Mouse (Mus musculus) thymus, postnatal 0 days (tissue): ENCODE measurements at regions not wholly inside any gene's neighbourhood (a gene's known extent, or its start where the extent isn't known, plus 50 kb on each side); places are given as distances from the start of the nearest gene placed in this dataset.

Experiments
- DNase-seq: peaks from one replicate; pipeline ENCODE4 v3.0.0-alpha.2; 2015; ENCODE audit warnings: low spot score

DNA sequence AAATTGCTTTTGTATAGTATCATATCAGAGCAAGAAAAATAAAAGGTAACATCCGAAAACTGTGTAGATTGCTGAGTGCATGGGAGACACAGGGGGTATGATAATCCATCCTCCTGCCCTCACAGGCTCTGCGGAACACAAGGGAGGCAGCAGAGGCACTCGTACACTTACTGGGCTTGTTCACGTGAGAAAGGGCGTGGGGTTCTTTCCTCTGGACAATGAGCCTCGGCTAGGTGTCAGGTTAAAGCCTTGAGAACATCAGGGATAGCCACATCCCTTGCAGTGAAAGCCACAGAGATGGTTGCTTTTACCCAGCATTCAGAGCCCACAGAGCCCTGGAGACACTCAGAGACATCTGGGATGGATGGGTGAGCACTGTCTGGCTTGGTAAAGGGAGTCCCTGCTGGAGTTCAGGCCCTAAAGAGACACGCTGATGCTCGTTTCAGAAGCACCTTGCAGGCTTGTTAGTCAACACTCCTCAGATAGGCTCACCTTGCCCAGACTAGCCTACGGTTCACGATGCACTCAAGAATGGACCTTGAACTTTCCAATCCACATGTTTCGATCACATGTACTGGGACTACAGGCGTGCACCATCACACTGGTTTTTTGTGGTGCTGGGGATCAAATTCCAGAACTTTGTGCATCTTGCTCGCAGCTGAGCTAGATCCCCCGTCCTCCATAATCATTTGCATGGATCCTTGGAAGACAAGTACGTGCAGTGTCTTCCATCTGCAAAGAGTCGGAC lies 83.5 kb upstream of the Spin1 start:
- no peak for DNase-seq

DNA sequence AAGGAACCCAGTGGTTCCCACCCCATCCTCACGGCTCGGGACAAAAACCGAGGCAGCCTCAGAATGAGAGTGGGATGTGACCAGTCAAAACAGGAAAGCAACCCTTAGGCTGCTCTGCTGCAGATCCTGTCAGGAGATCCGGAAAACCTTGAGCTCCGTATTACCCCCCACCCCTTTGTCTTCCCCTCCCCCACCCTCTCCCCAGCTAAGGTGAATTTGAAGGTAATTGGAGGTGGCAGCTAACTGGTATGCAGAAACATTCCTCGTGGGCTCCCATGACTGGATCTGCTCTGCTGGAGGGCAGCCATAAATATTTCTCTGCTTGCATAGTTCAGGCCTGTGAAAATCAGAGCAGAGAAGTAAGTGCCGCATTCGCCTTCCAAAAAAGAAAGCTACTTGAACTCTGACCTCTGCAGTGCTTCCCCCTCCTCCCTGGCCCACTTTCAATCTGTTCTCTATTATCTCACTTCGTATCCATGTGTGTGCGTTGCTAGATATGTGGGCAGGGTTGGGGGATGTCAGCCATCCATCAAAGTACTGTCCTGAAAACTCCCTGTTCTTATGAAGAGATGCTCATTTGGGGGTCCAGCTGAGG lies 82.9 kb upstream of the Spin1 start:
- DNase-seq: no peak

DNA sequence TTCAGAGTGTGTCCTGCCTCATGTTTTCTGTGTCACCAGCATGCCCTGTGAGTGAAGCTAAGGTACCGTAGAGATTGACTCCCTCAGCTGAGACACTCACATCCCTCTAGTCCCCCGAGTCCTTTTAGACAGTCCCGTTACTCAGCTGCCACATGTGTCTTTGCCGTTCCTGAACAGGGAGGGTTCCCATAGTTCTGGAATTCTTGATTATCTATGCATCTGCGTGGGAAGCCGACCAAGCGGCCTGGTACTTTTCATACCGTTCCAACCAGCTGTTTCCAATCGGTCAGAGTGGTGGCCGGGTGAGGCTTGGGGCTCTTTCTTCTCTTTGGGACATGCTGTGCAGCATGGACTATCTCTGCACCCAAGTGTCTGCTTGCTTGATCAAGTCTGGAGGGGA lies 82.3 kb upstream of the Spin1 start:
- no peak for DNase-seq

DNA sequence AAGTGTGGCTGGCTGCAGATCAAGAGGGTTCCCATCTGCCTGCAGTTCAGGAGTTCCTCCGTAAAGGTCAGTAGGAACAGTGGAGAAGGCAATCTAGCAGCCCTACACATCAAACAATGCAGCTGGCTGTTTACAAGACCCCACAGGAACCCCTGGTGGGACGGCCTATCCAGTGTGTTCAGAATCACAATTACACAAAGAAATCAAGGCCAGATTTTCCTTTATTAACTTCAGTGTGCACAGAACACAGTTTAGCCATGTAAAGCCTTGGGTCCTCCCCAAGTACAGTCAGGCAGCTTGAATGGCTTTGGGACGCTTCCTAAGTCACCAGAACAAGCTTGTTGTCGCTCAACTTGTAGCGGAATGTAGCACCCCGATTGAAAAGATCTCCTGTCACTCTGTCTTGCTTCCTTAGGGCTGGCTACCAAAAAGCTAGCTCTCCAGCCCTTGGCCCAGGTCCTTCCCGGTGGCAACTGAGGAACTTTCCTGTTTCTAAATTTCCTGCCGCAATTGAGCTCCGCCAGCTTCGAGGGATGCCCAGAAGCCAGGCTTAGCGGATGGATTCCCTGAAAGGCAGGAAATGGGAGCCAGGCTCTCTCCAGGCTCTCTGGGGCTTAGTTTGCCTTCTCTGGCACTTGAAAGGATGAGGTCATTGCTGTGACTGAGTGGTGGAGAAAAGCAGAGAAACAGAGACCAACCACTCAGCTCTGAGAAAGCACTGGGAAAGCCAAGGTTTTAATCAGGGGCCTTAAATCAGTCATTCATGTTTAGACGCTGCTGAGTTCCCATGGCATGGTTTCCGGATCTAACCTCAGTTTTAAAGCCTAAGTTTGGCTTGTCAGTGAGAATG lies 78.1 kb upstream of the Spin1 start:
- no peak for DNase-seq

DNA sequence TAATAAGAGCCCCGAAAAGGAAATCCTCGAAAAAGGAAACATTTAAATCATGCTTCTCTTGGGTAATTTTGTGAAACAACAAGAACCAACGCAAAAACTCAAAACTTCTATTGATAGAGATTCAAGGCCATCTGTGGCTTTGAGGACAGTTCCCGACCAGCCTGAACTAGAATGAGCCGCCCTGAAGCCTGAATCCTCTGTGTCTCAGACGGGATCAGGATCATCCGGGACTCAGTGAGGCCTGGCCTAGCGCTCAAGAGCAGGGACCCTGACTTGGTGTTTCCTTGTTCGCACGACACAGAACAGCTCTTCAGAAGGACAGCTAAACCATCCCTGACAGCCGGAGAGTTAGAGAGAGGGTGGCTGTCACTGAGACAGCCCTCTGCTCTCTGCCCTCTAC lies 77.4 kb upstream of the Spin1 start:
- no peak for DNase-seq

DNA sequence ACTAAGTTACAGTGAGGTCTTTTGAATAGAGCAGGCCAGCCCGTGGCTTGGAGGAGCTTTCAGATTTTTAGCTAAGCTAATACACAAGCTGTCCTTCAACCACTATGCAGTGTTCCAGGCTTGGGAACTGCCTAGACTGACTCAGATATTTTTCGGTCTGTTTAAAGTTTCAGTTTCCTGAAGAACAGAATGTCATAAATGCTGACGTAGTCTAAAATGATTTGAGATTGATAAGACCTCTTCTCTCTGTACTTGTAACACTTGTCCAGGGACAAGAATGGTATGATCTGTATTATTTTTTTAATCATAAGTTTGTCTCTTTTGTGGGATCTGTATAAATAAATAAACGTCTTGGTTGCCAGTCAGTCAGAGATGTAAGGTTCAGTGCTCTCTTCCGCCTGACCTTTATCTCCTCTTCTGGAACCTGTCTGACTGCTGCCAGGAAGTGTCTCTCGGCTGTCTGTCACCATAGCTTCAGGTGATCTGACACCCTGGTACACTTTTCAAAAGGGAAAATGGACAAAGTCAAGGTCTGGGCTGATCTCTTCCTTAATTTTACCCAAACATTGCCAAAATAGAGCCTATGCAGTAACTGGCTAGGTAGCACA lies 74.3 kb upstream of the Spin1 start:
- no peak for DNase-seq

DNA sequence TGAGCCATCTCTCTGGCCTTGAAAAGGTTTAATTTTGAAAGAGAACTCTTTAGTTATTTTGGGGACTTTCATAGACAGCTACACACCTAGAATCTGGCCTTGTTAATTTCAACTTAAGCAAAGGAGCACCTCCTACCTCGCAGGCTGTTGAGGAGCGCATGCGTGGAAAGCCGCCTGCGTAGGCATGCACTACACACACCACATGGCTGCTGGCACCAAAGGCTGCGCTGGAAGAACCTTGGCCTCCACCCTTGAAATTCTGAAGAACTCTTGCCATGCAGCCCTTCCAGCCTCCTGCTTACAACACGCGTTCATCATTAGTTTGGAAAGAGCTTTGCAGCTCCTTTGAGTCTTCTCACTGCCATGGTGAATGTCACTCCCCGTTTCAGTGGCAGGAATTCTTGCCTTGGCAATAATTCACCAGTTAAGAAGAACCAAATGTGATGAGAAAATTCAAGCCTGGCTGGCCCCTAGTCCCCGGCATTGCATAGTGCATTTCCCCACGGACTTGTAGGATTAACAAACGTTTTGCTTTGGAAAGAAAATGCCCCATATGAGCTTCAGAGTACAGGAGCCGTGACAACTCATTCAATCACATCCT lies 62.7 kb upstream of the Spin1 start:
- DNase-seq: no peak

DNA sequence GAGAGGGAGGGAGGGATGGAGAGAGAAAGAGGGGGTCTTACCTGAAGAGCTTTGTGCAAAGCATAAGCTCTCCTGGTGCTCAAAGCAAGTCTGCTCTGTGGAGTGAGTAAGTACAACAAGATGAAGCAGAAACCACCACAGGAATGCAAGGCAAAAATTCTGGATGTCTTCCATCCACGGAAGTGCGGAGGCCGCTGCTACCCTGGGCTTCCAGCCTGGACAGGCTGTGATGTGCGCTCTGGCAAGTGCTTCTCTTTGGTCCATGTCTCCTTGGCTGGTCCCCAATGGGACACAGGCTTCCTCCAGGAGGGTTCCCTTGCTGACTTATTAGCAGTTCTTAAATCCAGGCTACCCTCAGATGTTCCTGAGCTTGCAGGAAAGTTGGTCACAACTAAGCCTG lies 61.7 kb upstream of the Spin1 start:
- DNase-seq: no peak

DNA sequence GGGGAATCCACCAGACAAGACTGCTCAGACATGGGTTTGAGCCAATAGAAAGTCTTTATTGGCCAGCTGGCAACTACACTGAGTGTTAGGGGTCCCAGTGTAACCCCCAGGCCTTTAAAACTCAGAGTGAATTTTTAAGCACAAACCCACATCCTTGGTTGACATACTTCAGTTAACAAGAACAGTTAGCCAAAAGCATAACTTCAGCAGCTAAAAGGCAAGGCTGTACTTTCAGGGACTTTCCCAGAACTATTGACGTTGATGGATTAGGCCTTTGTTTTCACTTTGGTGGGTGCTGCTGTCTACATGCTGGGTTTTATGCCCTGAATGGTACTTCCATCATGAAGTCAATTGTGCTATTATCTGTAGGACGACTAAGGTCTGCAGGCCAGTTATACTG lies 59.6 kb upstream of the Spin1 start:
- DNase-seq: no peak

DNA sequence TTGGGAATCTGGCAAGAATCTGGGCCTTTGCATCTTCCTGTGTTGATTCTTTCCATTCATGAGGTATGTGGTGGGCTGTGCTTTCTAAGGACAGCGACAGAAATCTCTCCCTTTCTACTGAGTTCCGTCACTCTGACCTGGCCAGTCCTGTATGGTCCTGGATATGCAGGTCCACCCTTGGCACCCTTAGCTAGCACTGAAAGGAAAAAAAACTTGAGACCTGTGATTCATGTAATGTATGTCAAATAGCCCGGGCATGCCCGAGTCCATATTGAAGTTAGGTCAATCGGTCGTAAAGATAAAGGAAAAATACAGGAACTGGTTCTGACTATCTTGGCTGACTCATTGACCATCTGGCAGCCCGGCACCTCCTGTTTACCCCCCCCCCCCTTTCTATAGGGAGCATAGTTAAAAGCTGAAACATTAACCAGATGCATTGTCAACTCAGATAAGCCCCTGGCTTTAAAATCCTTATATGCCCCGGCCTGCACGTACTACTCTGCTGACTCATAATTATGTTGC lies 57.7 kb upstream of the Spin1 start:
- no peak for DNase-seq
